Mouse (Mus musculus) ES-Bruce4 (cell line): ENCODE results near the gene Pitpnm3.

Experiments
- CTCF ChIP-seq: IDR thresholded peaks from one replicate; pipeline ENCODE4 v1.8.1; 2011; ENCODE audit warnings: low read depth, low read length
- EP300 ChIP-seq: IDR thresholded peaks from 2 replicates; pipeline ENCODE4 v1.6.1; 2011; ENCODE audit warnings: low read depth, low read length; ENCODE audit not compliant: insufficient read depth
- POLR2A ChIP-seq: IDR thresholded peaks from one replicate; pipeline ENCODE4 v1.8.1; 2011; ENCODE audit warnings: low read length; ENCODE audit not compliant: insufficient read depth

DNA sequence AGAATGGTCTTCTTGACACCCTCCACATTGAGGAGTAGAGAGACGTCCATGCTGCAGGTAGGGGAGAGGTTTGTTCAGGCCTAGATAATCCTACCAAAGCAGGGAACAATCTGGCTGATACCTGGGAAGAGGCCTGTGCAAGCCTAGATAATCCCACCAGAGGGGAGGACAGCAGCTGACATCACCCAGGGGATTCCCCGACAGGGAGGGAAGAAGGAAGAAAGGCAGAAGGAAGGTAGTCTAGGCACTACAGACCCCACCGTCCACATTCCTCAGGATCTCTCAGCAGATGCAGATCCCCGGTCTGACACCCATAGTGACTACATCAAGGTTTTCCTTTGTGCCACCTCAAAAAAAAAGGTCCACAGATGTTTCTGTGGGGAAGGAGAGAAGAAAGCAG, 98.2 kb downstream of the Pitpnm3 start, which contains the start of gene Aipl1:
- TF ChIP-seq CTCF, result no peak
- no peak for TF ChIP-seq EP300
- no peak for TF ChIP-seq POLR2A
